Mouse (Mus musculus) ES-E14 (cell line): Measurements from ENCODE around the gene Akap10.

Source experiments
- CHD2 ChIP-seq: IDR thresholded peaks from 2 replicates; pipeline ENCODE4 v1.6.1; 2014; ENCODE audit warnings: mild to moderate bottlenecking, low read depth, low read length, inconsistent platforms
- MAFK ChIP-seq: IDR thresholded peaks from 2 replicates; pipeline ENCODE4 v1.6.1; 2014; ENCODE audit warnings: mild to moderate bottlenecking, low read depth, low read length, inconsistent platforms; ENCODE audit not compliant: insufficient read depth
- ZC3H11A ChIP-seq: IDR thresholded peaks from 2 replicates; pipeline ENCODE4 v1.6.1; 2012; ENCODE audit warnings: low read depth, mild to moderate bottlenecking, inconsistent platforms, low read length, borderline replicate concordance
- ZNF384 ChIP-seq: IDR thresholded peaks from 2 replicates; pipeline ENCODE4 v1.6.1; 2012; ENCODE audit warnings: low read depth, low read length, inconsistent platforms

DNA sequence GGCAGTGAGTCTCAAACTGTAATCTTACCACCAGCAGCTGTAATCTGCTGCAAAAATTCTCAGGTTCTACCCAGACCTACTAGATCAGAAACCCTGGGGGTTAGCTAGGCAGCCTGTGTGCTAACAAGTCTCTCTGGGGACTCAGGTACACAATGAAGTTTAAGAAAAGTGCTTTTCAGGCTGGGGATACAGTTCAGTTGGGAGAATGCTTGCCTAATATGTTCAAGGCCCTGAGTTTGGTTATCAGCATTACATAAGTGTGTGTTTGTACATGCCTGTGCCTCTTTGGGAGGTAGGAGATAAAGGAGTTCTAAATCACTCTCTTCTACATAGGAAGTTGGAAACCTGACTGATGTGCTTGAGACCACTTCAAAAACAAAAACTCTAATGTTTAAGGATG is 63.2 kb downstream of the Akap10 start:
- TF ChIP-seq ZNF384 (no peak), CHD2 (no peak), ZC3H11A (no peak), MAFK (no peak)
